Mouse (Mus musculus) megakaryocyte, embryonic 14.5 days (primary cell): ENCODE results near the gene Dnaaf1. TPM values are rescaled to one million over a fixed set of nuclear protein-coding genes. Genes with fewer than 3 reads are reported as not detected.

Experiments used
- H3K27me3 ChIP-seq: replicated peaks from 2 replicates; pipeline ENCODE3; 2012; ENCODE audit warnings: inconsistent platforms
- H3K36me3 ChIP-seq: replicated peaks from 2 replicates; pipeline ENCODE3; 2012; ENCODE audit warnings: low read length, inconsistent platforms, mixed read lengths
- H3K4me1 ChIP-seq: 2 replicates; pipeline ENCODE4 v1.6.1; 2012; ENCODE audit warnings: inconsistent platforms
- H3K4me3 ChIP-seq: replicated peaks from 2 replicates; pipeline ENCODE3; 2012; ENCODE audit warnings: moderate library complexity, mild to moderate bottlenecking, inconsistent platforms
- H3K9me3 ChIP-seq: 2 replicates; pipeline ENCODE4 v1.6.1; 2012; ENCODE audit warnings: inconsistent platforms
- FLI1 ChIP-seq: IDR thresholded peaks from 2 replicates; pipeline ENCODE4 v1.6.1; 2012; ENCODE audit warnings: low read length, inconsistent platforms, mixed read lengths
- GATA1 ChIP-seq: IDR thresholded peaks from 3 replicates; pipeline ENCODE4 v1.6.1; 2012; ENCODE audit warnings: mixed read lengths, low read length, inconsistent platforms, borderline replicate concordance
- polyA plus RNA-seq: library from polyadenylated mRNA; stranded (reverse); fragments of >175 nt; gene quantifications from 2 replicates; pipeline ENCODE4 v1.2.3, GENCODE M21; 2012; ENCODE audit warnings: low replicate concordance; ENCODE audit not compliant: insufficient read depth

The Dnaaf1 gene
- polyA plus RNA-seq, 1 experiment, result not detected

- H3K4me1 ChIP-seq, result peaks cover 6% of the 10 kb centered on the region
- H3K27me3 ChIP-seq, result peaks cover 89% of the 10 kb centered on the region
- H3K36me3 ChIP-seq, result no peaks in the 10 kb centered on the region
- no peaks in the 10 kb centered on the region for H3K9me3 ChIP-seq
- no peak overlapping the region for H3K4me3 ChIP-seq
- TF ChIP-seq FLI1, result no peak
- TF ChIP-seq GATA1, result no peak
Observed at GRCm38 (mm10) chr8:119632909-119633308, 57.9 kb downstream of the Dnaaf1 start.

- peaks cover 82% of the 10 kb centered on the region for H3K27me3 ChIP-seq
- H3K9me3 ChIP-seq, result no peaks in the 10 kb centered on the region
- H3K36me3 ChIP-seq, result no peaks in the 10 kb centered on the region
- no peak for TF ChIP-seq FLI1
- no peak for TF ChIP-seq GATA1
- H3K4me1 ChIP-seq, result no peaks in the 10 kb centered on the region; the same call in 1 of the 2 replicates
- H3K4me3 ChIP-seq, result no peak overlapping the region
Observed at GRCm38 (mm10) chr8:119634616-119635336, 59.7 kb downstream of the Dnaaf1 start.

- Histone ChIP-seq H3K9me3 (no peaks in the 10 kb centered on the region), H3K36me3 (no peaks in the 10 kb centered on the region), H3K4me1 (no peaks in the 10 kb centered on the region), H3K27me3 (peaks cover 82% of the 10 kb centered on the region), H3K4me3 (no peak within 1 kb of the TSS)
- TF ChIP-seq GATA1 (no peak), FLI1 (no peak)
Observed at GRCm38 (mm10) chr8:119635378-119635777, 60.3 kb downstream of the Dnaaf1 start, which contains the start of gene Kcng4. Gene Kcng4, minus strand, starts transcription at chr8:119635680.

GRCm38 (mm10) chr8:119635958-119636357 lies 60.9 kb downstream of the Dnaaf1 start:
- no peaks in the 10 kb centered on the region for H3K9me3 ChIP-seq
- no peaks in the 10 kb centered on the region for H3K4me1 ChIP-seq
- no peaks in the 10 kb centered on the region for H3K36me3 ChIP-seq
- TF ChIP-seq FLI1 (no peak), GATA1 (no peak)
- no peak overlapping the region for H3K4me3 ChIP-seq
- H3K27me3 ChIP-seq, result peaks cover 78% of the 10 kb centered on the region

GRCm38 (mm10) chr8:119636766-119637165 lies 61.7 kb downstream of the Dnaaf1 start:
- Histone ChIP-seq H3K4me3 (no peak overlapping the region), H3K9me3 (peaks cover under 1% of the 10 kb centered on the region; the same call in 1 of the 2 replicates), H3K27me3 (peaks cover 73% of the 10 kb centered on the region), H3K36me3 (no peaks in the 10 kb centered on the region), H3K4me1 (no peaks in the 10 kb centered on the region)
- TF ChIP-seq FLI1 (no peak), GATA1 (no peak)

GRCm38 (mm10) chr8:119637381-119637780 lies 62.3 kb downstream of the Dnaaf1 start:
- no peak overlapping the region for H3K4me3 ChIP-seq
- H3K4me1 ChIP-seq, result no peaks in the 10 kb centered on the region
- no peak for TF ChIP-seq GATA1
- TF ChIP-seq FLI1, result no peak
- H3K36me3 ChIP-seq, result no peaks in the 10 kb centered on the region
- peaks cover 6% of the 10 kb centered on the region for H3K9me3 ChIP-seq
- peaks cover 69% of the 10 kb centered on the region for H3K27me3 ChIP-seq

- H3K9me3 ChIP-seq, result peaks cover 10% of the 10 kb centered on the region
- no peak for TF ChIP-seq FLI1
- TF ChIP-seq GATA1, result no peak
- H3K4me1 ChIP-seq, result no peaks in the 10 kb centered on the region
- peaks cover 68% of the 10 kb centered on the region for H3K27me3 ChIP-seq
- no peaks in the 10 kb centered on the region for H3K36me3 ChIP-seq
- H3K4me3 ChIP-seq, result no peak overlapping the region
Observed at GRCm38 (mm10) chr8:119638261-119638660, 63.2 kb downstream of the Dnaaf1 start.

- peaks cover 60% of the 10 kb centered on the region for H3K27me3 ChIP-seq
- H3K9me3 ChIP-seq, result peaks cover 10% of the 10 kb centered on the region
- TF ChIP-seq GATA1 (no peak), FLI1 (no peak)
- H3K36me3 ChIP-seq, result no peaks in the 10 kb centered on the region
- no peak overlapping the region for H3K4me3 ChIP-seq
- H3K4me1 ChIP-seq, result no peaks in the 10 kb centered on the region
Observed at GRCm38 (mm10) chr8:119639798-119640197, 64.8 kb downstream of the Dnaaf1 start.

- Histone ChIP-seq H3K36me3 (no peaks in the 10 kb centered on the region), H3K4me1 (no peaks in the 10 kb centered on the region), H3K9me3 (peaks cover 19% of the 10 kb centered on the region), H3K4me3 (no peak overlapping the region), H3K27me3 (peaks cover 56% of the 10 kb centered on the region)
- TF ChIP-seq FLI1 (no peak), GATA1 (no peak)
Observed at GRCm38 (mm10) chr8:119641058-119641457, 66.0 kb downstream of the Dnaaf1 start.

GRCm38 (mm10) chr8:119642960-119643359 lies 67.9 kb downstream of the Dnaaf1 start:
- Histone ChIP-seq H3K27me3 (peaks cover 37% of the 10 kb centered on the region), H3K4me3 (no peak overlapping the region), H3K36me3 (no peaks in the 10 kb centered on the region), H3K9me3 (peaks cover 31% of the 10 kb centered on the region), H3K4me1 (no peaks in the 10 kb centered on the region)
- TF ChIP-seq FLI1, result no peak
- no peak for TF ChIP-seq GATA1
